Mouse (Mus musculus): ENCODE data around the gene Cd3d. TPM values are rescaled to one million over a fixed set of nuclear protein-coding genes. Genes with fewer than 3 reads are reported as not detected.
A peak's percentile ranks its signal among the peaks of the same experiment; 100 is the strongest.

The Cd3d gene
- polyA plus RNA-seq, 1 experiment, result 262 TPM

GRCm38 (mm10) chr9:44979806-44980205, 1.8 kb upstream of the Cd3d start:
- H3K4me1 ChIP-seq (replicated peaks; ENCODE audit: control insufficient read depth, insufficient read depth, low read length), result peaks cover 10% of the 10 kb centered on the region
- DNase-seq, result peak; percentile 50
- 8% methylated on average over 7 of the region's 7 CpGs for whole genome bisulfite sequencing
- TF ChIP-seq POLR2A (IDR thresholded peaks at IDR 0.05; ENCODE audit: control insufficient read depth, extremely low read depth, insufficient read depth, low read length, poor library complexity) (no peak), CTCF (IDR thresholded peaks at IDR 0.05; ENCODE audit: borderline replicate concordance, control insufficient read depth, extremely low read depth, insufficient read depth, low read length, poor library complexity) (no peak)
- H3K4me3 ChIP-seq (ENCODE audit: control insufficient read depth, insufficient read depth, low read length), result peak overlapping the region; percentile 73
- peaks cover 14% of the 10 kb centered on the region for H3K36me3 ChIP-seq (ENCODE audit: control insufficient read depth, insufficient read depth, low read length)
- H3K27me3 ChIP-seq (ENCODE audit: control insufficient read depth, insufficient read depth, low read length), result no peaks in the 10 kb centered on the region
- H3K27ac ChIP-seq (ENCODE audit: control insufficient read depth, insufficient read depth, low read length), result peak overlapping the region; percentile 95

DNA sequence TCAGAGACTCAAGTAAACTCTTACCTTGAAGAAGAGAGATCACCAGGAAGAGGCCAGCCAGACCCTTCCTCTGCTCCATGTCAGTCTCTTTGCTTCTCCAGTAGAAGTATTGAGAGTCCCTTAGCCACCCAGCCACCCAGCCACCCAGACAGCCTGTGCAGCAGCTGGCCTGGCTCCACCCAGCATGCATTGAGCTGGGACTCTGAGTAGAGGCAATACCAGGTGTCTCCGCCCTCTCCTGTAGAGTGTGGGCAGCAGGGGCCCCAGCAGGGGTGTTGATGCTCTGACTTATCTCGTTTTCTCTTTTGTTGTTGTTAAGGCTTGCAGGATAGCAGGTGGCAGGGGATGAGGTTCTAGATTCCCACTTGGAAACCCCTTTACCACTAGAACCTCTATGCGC, 1.3 kb upstream of the Cd3d start, which contains the start of gene Cd3g:
TSS of gene Cd3g (minus strand) at position 190 of the 400 bp plus-strand sequence.
- peak within 1 kb of the TSS; percentile 73 for H3K4me3 ChIP-seq (ENCODE audit: control insufficient read depth, insufficient read depth, low read length)
- H3K27ac ChIP-seq (ENCODE audit: control insufficient read depth, insufficient read depth, low read length), result peak within 1 kb of the TSS; percentile 99
- DNase-seq, result peak; percentile 93

DNA sequence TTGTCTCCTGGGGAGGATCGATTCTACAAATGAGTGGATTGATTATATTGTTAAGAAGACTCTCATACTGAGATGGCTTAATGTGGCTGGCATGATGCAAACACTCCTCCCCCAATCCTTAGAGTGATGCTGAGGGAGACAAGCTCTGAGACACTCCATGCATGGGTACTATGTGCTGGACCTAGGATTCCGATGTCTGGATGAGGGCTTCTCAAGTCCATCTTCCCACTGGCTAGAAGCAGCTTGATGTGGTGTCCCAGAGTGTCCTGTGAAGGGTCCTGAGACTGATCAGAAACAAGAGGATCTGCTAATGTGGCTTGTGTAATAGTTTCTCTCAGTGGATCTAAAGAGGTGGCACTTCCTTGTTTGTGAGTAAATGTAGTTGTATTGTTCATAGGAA, 482 bp upstream of the Cd3d start:
- TF ChIP-seq POLR2A (IDR thresholded peaks at IDR 0.05; ENCODE audit: control insufficient read depth, extremely low read depth, insufficient read depth, low read length, poor library complexity) (no peak), CTCF (IDR thresholded peaks at IDR 0.05; ENCODE audit: borderline replicate concordance, control insufficient read depth, extremely low read depth, insufficient read depth, low read length, poor library complexity) (no peak)
- Histone ChIP-seq H3K27me3 (ENCODE audit: control insufficient read depth, insufficient read depth, low read length) (no peaks in the 10 kb centered on the region), H3K27ac (ENCODE audit: control insufficient read depth, insufficient read depth, low read length) (peak overlapping the region; percentile 99), H3K36me3 (ENCODE audit: control insufficient read depth, insufficient read depth, low read length) (peaks cover 17% of the 10 kb centered on the region), H3K4me1 (replicated peaks; ENCODE audit: control insufficient read depth, insufficient read depth, low read length) (peaks cover 19% of the 10 kb centered on the region), H3K4me3 (ENCODE audit: control insufficient read depth, insufficient read depth, low read length) (no peak overlapping the region)
- peak; percentile 41 for DNase-seq
- WGBS, result 81% methylated on average over 2 of the region's 2 CpGs

More for the DNA sequence above, 1.3 kb upstream of the Cd3d start, which contains the start of gene Cd3g:
- WGBS, result 10% methylated on average over 3 of the region's 3 CpGs
- H3K27me3 ChIP-seq (ENCODE audit: control insufficient read depth, insufficient read depth, low read length), result no peaks in the 10 kb centered on the region
- peaks cover 14% of the 10 kb centered on the region for H3K36me3 ChIP-seq (ENCODE audit: control insufficient read depth, insufficient read depth, low read length)
- TF ChIP-seq CTCF (IDR thresholded peaks at IDR 0.05; ENCODE audit: borderline replicate concordance, control insufficient read depth, extremely low read depth, insufficient read depth, low read length, poor library complexity), result no peak
- TF ChIP-seq POLR2A (IDR thresholded peaks at IDR 0.05; ENCODE audit: control insufficient read depth, extremely low read depth, insufficient read depth, low read length, poor library complexity), result peak; percentile 99
- H3K4me1 ChIP-seq (replicated peaks; ENCODE audit: control insufficient read depth, insufficient read depth, low read length), result peaks cover 14% of the 10 kb centered on the region

DNA sequence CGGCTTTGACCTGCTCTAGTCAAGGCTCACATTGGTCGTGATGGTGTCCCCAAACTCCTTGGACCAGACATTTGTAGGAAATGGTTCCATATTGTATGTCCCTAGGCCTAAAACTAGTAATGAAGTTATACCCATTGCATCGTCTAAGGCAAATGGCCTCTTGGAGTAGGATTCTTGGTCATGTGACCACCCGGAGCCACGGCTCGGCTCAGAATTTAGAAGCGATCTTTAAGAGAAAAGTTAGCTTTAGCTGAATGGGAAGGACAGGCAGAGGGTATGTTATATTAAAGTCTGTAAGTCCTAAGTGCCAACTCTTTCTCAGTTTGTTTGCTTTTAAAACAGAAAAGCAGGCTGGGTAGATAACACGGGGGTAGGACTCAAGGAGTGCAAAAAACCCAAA, 495 bp downstream of the Cd3d start:
- DNase-seq, result no peak
- Histone ChIP-seq H3K4me1 (replicated peaks; ENCODE audit: control insufficient read depth, insufficient read depth, low read length) (peaks cover 26% of the 10 kb centered on the region), H3K27me3 (ENCODE audit: control insufficient read depth, insufficient read depth, low read length) (no peaks in the 10 kb centered on the region), H3K4me3 (ENCODE audit: control insufficient read depth, insufficient read depth, low read length) (peak overlapping the region; percentile 70), H3K36me3 (ENCODE audit: control insufficient read depth, insufficient read depth, low read length) (peaks cover 17% of the 10 kb centered on the region), H3K27ac (ENCODE audit: control insufficient read depth, insufficient read depth, low read length) (peak overlapping the region; percentile 100)
- WGBS, result 35% methylated on average over 8 of the region's 8 CpGs
- TF ChIP-seq CTCF (IDR thresholded peaks at IDR 0.05; ENCODE audit: borderline replicate concordance, control insufficient read depth, extremely low read depth, insufficient read depth, low read length, poor library complexity) (no peak), POLR2A (IDR thresholded peaks at IDR 0.05; ENCODE audit: control insufficient read depth, extremely low read depth, insufficient read depth, low read length, poor library complexity) (no peak)

DNA sequence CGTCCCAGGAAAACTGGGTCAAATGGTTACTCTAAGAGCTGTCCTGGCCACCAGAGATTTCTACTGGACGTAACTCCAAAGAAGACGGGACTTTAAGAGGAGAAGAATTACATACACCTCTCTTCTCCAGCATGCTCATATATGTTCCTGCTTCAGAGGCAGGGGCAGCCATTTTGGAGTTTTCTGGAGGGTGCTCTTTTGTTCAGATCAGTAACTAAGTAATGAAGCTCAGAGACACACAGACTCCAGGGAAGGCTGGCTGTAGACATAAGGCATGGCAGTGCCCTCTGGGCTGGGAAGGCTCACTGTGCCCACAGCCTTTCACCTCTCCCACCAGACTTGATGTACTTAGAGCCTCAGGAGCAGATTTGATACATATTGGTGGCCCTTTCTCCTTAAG, 945 bp downstream of the Cd3d start:
- Histone ChIP-seq H3K4me3 (ENCODE audit: control insufficient read depth, insufficient read depth, low read length) (peak overlapping the region; percentile 70), H3K27ac (ENCODE audit: control insufficient read depth, insufficient read depth, low read length) (peak overlapping the region; percentile 100), H3K36me3 (ENCODE audit: control insufficient read depth, insufficient read depth, low read length) (peaks cover 17% of the 10 kb centered on the region), H3K4me1 (replicated peaks; ENCODE audit: control insufficient read depth, insufficient read depth, low read length) (peaks cover 26% of the 10 kb centered on the region), H3K27me3 (ENCODE audit: control insufficient read depth, insufficient read depth, low read length) (no peaks in the 10 kb centered on the region)
- TF ChIP-seq CTCF (IDR thresholded peaks at IDR 0.05; ENCODE audit: borderline replicate concordance, control insufficient read depth, extremely low read depth, insufficient read depth, low read length, poor library complexity) (no peak), POLR2A (IDR thresholded peaks at IDR 0.05; ENCODE audit: control insufficient read depth, extremely low read depth, insufficient read depth, low read length, poor library complexity) (no peak)
- WGBS, result 67% methylated on average over 3 of the region's 3 CpGs
- peak; percentile 47 for DNase-seq

GRCm38 (mm10) chr9:44983001-44983400, 1.4 kb downstream of the Cd3d start:
- Histone ChIP-seq H3K27me3 (ENCODE audit: control insufficient read depth, insufficient read depth, low read length) (no peaks in the 10 kb centered on the region), H3K36me3 (ENCODE audit: control insufficient read depth, insufficient read depth, low read length) (peaks cover 17% of the 10 kb centered on the region), H3K4me3 (ENCODE audit: control insufficient read depth, insufficient read depth, low read length) (peak overlapping the region; percentile 70), H3K27ac (ENCODE audit: control insufficient read depth, insufficient read depth, low read length) (peak overlapping the region; percentile 100), H3K4me1 (replicated peaks; ENCODE audit: control insufficient read depth, insufficient read depth, low read length) (peaks cover 25% of the 10 kb centered on the region)
- TF ChIP-seq POLR2A (IDR thresholded peaks at IDR 0.05; ENCODE audit: control insufficient read depth, extremely low read depth, insufficient read depth, low read length, poor library complexity) (no peak), CTCF (IDR thresholded peaks at IDR 0.05; ENCODE audit: borderline replicate concordance, control insufficient read depth, extremely low read depth, insufficient read depth, low read length, poor library complexity) (no peak)
- DNase-seq, result no peak
- 36% methylated on average over 2 of the region's 2 CpGs for WGBS

DNA sequence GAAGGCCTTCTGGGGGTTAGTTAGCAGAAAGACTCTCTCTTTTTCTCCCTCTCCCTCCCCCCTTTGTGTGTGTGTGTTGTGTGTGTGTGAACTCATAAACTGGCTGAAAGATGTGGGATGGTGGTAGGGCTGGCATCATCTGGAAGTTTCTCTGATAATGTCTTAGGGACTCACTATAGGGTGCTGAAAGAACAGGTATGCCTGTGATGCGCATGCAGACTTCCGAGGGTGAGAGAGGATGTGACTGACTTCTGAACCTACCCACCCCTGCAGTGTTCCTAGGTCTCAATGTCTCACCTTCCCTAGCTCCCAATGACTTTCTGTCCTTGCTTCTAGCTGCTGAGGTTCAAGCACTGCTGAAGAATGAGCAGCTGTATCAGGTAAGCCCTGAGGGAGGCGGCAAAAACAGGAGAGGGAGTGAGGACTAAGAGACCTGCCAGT, 4.2 kb downstream of the Cd3d start:
- WGBS, result 6% methylated on average over 3 of the region's 3 CpGs
- TF ChIP-seq POLR2A (IDR thresholded peaks at IDR 0.05; ENCODE audit: control insufficient read depth, extremely low read depth, insufficient read depth, low read length, poor library complexity) (no peak), CTCF (IDR thresholded peaks at IDR 0.05; ENCODE audit: borderline replicate concordance, control insufficient read depth, extremely low read depth, insufficient read depth, low read length, poor library complexity) (no peak)
- H3K27ac ChIP-seq (ENCODE audit: control insufficient read depth, insufficient read depth, low read length), result peak overlapping the region; percentile 90

More for the DNA sequence above, 4.2 kb downstream of the Cd3d start:
- Histone ChIP-seq H3K36me3 (ENCODE audit: control insufficient read depth, insufficient read depth, low read length) (peaks cover 17% of the 10 kb centered on the region), H3K4me1 (replicated peaks; ENCODE audit: control insufficient read depth, insufficient read depth, low read length) (peaks cover 23% of the 10 kb centered on the region), H3K27me3 (ENCODE audit: control insufficient read depth, insufficient read depth, low read length) (no peaks in the 10 kb centered on the region), H3K4me3 (ENCODE audit: control insufficient read depth, insufficient read depth, low read length) (peak overlapping the region; percentile 30)
- peak; percentile 57 for DNase-seq
